Mouse (Mus musculus) mouse trophoblast stem cell (cell line): ENCODE measurements at regions not wholly inside any gene's neighbourhood (a gene's known extent, or its start where the extent isn't known, plus 50 kb on each side); places are given as distances from the start of the nearest gene placed in this dataset.

Source experiments
- in situ Hi-C, 2 experiments: fragments of 300-500 bp; cut with MseI, MboI; formaldehyde crosslinking; loops; 2 replicates in 1 of 2; 3 replicates in 1 of 2; pipeline ENCODE4 v1.15.1; 2025

DNA sequence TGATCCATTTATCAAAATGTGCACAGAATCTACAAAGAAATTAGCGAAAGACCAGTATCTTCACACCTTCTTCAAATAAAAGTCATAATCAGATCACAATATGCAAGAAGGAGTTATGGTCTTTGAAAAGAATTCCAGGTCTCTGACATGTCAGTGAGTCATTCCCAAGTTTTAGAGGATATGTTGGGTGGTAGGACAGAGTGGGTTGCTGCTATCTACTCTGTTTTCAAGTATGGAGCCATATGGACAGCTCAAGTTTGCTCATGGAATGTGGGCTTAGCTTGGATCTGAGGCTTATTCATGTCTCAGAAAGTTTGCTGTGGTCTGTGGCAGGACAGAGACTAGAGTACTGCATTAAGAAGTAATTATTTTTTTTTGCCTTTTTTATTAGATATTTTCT is 657.0 kb downstream of the Inhba start:
- in situ Hi-C loops = no loop called here

DNA sequence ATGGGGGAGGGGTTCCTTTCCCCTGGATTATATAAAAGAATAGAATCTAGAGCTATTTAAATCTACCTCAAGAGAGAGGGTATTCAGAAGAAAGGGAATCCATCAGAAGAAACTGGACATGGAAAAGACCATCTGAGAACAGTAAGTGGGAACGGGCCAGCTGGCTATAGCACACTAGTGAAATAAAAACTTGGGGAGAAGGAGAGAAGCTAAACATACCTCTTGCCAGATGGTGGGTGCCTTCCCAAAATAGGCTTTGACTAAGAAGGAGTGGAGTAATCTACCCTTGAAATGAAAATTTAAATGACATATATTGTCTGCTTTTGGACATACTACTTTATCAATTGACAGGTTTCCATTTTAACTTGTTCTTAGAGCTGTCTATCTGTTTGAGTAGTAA is 657.6 kb downstream of the Inhba start:
- in situ Hi-C loops = no loop called here

DNA sequence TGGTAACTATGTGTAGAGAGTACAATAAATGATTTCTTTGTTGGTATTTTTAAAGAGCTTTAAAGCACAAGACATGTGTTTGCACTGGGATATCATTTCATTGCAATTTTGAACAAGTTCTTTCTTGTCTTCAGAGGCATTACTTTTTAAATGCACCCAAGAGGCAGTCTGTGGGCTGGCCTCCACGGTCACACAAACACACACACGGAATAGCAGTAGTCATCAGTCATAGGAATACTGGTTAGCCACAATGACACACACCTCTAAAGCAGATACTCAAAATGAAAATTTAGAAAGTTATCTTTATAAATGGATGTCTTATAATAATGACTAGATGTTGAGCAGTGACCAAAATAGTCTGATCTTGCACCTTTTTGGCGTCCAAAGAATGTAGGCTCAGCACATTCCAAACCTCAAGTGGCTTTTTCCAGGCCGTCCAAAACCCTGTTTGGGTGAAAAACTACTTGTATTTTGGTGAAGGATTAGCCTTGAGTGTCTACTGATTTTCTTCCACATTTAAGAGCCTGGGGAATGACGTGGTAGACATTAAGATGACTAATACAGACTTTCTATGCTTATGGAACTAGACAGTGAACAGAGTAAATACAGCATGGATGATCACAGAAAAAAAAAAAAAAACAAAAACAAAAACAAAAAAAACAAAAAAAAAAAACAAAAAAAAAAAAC is 658.5 kb downstream of the Inhba start:
- in situ Hi-C loops = no loop called here

DNA sequence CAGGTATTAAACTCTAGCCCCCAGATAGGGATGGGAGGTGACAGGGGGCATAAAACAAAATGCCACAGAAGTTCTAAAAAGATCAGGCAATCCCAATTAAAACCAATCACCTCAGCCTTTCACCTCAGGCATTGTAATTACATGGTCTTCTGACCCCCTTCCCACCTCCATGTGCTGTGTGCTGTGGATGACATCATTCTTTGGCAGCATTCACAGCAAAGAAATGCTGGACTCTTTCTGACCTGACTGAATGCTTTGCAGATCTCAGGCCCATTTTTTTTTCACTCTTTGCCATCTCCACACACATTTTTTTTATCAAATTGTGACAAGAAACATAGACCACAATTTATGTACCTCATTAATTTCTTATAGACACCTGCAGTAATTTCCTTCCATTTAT is 659.1 kb downstream of the Inhba start:
- in situ Hi-C loops = no loop called here

DNA sequence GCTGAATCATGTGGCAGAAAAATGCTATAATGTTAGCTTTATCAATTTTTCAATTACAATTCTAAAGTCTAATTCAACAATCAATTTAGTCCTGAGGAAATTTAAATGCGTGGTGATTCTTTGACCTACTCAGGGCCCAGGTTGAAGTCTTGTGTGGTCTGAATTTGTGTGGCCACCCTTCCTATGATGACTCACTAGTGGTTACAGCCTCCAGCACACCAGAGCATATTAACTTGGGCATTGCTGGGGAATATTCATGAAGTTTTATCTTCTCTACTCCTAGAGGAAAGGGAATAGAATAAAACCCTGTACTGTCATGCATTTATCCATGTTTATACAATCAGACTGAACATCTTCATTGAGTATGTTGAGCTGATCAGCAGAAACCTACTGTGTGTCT is 665.2 kb downstream of the Inhba start:
- in situ Hi-C loops = no loop called here

DNA sequence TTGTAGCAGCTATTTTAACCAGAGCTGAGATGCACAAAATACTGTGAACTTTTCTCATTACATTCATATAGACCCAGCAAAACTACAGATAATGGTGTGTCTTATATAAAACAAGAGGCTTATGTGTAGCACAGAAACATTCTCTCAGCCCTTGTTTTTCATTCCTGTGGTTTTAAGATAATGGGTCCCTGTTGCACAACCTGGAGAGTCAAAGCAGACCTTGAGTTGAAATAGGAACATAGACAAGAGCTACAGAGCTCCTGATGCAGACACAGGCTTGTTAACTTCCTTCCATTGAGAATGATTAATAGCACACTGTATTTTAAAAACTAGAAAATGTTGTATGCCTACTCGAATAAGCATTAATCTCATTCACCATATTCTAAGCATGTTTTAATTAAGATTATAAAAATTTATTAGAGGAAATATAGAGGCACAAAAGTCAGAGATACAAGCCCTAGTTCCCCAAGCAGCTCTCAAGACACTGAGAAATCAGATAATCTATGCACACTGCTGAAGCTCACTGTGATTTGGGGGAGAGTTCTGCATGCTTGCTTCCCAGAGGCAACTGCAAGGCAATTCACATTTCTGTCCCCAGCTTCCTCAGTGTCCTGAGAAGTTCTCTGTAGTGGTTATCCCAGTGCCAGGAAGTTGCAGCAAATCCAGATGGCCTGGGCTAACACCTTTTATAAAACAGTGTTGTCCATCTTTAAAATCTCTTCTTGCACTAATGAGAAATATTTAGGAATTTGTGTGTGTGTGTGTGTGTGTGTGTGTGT is 666.8 kb downstream of the Inhba start:
- in situ Hi-C loops = no loop called here

DNA sequence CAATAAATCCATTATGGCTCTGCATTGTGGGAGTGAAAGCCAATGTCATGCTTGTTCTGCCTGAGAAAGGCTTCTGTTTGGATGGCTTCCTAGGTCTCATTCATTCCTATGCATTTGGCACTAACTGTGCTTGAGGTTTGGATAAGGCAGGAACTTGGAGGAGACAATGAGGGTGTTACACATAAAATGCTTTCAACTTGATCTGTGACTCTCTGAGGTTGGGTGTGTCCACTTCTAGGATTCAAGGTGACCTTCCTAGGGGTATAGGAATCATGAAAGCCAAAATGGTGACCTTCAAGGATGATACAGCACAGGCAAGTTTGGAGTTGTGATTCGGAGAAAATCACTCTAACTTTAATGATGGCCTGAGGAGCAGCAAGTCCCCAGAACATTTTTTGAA is 682.5 kb downstream of the Inhba start:
- in situ Hi-C loops = no loop called here

DNA sequence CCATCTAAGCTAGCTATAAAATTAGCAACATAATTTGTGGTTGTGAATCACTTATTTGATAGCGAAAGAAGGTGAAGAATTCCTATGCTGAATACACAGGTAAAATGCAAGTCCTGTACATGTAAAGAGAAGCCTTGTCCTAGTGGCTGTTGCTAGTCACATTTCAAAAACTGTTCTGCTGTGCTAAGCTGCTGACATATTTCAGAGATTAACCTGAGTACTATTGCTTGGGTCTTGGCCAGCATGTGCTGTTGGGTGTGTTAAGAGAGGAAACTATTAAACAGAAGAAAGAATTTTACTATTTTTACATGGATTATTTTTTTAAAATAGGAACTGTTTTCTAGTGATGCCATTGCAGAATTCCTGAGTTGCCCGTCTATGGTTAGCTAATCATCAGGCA is 689.3 kb downstream of the Inhba start:
- in situ Hi-C loops = no loop called here

DNA sequence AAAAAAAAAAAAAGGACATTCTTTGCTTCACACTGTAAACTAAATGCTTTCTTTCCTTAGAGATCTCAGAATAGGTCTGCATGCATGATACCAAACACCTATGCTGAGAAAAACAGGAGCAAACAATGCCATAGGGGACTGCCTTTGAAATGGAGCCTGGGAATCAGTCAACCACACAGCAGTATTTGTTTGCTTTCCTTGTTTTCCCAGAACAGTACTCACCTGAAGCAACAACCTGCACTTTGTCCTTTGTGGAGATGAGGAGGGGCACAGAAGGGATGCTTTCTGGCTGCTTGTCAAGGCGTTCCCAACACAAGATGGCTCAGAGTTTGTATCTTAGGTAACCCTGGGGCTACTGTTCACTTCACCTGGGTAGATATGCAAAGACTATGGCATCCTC is 690.5 kb downstream of the Inhba start:
- in situ Hi-C loops = no loop called here

DNA sequence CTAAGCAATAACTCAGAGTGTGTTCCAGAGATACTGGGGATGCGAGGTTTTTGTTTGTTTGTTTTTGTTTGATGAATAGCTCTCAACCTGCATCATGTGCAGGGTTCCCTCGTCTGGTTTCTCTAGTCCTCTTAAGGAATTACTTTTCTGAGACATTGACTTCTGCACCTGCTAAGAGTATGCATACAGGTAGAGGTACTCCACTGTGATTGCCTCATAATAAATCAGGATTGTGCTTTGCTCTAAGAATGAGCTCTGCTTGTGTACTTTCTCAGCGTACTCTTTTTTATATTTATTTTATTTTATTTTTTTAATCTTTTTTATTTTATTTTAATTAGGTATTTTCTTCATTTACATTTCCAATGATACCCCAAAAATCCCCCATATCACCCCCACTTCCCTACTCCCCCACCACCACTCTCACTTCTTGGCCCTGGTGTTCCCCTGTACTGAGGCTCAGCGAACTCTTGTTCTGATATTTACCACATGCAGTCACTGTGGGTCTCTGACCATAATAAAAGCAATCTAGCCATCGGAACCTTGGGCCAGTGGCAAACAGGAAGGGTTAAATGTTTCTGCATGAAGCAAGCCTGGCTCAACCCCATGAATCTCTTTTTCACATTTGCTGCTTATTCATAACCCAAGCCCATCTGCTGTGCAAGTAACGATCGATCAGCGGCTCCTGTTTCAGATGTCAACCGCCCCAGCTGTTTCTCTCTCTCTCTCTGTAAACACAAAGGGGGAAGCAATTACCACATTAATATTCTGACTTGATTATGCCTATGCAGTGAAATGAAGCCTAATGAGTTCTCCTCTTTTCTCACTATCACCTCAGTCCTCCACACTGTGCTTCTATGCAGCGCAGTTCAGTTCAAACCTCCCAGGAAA is 693.8 kb downstream of the Inhba start:
- in situ Hi-C loops = no loop called here

DNA sequence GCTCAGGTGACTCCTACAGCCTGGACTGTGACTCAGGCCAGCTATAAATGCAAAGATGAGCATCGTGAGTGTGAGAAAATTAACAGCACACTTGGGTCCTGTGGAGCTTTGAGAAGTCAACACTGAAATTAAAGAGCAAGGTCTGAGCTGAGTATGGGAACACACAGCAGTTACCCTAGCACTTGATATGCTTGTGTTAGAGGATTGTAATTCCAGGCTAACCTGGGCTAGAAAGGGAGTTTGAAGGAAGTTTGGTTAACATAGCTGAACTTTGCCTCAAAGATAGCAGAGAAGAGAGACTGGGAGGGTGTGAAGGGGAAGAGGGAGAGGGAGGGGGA is 694.4 kb downstream of the Inhba start:
- in situ Hi-C loops = no loop called here

DNA sequence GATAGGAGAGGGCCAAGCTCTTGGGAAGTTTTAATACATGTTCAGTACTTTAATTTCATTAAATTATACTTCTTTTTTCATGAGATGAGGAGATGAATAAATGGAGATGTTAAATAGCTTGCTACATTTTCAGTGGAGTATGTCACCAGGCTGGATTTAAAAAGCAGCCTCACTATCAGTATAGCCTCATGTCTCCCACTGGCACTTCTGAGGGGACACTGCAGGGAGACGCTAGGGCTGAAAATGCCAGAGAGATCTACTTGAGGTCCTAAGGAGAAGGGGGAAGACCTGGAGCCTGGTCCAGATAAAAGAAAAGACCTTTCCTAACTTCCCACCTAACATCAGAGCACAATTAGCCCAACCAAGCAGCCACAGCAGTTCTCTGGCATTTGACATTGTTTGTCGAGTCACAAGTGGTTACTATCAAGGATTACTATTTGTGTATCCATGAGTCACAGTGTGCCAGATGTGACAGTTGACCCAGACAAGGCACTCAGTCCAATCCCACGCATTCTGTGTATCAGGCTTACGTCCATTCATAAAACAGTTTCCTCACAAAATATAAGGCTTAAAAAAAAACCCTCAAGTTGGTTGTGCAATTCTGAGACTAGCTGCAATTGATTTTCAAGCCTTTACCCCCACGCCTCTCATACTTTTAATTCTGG is 703.8 kb downstream of the Inhba start:
- in situ Hi-C loops = no loop called here

DNA sequence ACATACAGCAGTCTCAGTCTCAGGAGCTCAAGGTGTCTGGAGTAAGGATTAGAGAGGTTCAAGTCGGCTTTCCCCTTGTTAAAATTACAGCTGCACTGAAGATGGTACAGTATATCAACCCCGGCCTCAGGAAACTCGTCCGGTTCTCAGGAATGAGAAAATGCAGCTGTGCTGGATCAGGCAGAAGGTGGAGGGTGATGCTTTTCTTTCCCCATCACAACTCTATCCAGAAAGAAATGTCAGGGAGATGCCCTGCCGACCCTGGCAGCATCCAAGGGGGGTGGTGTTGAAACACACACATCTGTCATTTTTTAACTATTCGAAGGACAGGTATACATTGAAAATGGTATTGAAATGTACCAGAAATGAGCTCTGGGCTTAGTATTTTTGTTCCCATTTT is 704.7 kb downstream of the Inhba start:
- in situ Hi-C loops = no loop called here

DNA sequence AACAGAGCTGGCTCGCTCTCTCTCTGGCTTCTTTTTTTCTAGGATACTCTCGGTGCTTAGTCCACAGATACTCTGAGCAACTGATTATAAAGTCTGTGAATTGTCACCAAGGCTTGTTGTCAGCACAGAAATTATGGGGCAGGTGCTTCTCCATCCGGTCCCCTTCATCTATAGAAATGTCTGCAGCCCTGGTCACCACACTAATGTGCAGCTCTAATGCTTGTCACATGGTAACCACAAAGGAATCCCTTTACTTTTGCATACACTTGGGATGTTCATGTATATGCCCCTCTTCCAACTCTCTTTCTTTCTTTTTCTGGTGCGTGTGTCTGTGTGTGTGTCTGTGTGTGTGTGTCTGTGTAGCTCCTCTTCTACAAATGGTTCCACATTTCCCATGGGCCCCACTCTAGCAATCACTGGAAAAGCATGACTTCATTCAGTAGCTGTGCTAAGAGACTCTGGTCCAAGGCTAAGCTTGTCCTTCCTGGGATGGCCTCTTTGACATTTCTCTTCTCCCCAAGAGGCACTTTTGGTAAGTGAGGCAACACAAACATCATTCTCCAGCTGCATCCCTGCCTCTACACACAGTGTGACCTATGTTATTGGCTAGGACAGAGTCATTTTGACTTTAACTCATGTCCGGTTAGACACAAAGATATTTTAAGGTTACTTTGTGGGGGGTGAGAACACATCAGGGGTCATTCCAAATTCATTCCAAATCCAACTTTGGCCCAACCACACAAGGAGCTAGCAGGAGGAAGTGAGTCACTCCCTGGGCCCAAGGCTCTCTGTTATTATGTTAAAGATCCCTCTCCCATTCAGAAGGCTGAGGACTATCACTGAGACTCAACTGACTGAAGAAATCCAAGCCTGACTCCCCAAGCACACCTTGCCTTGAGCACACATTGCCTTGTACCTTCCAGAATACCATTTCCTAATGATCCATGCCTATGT is 705.4 kb downstream of the Inhba start:
- in situ Hi-C loops = no loop called here

DNA sequence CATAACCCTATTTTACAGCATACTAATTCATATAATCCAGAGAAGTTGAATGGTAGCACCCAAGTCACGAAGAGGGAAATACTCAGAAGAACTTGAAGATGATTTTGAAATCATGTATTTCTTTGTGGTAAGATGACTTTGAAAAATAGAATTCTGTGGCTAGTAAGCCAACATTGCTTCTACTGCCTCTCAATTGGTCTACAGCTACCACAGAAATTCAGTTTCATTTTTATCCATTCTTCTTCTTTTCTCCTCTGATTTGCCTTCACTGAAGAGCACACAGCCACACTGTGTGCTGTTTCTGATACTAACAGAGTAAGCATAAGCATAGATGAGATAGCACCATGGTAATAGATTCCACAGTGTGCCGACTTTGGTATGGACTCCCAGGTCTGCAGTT is 708.4 kb downstream of the Inhba start:
- in situ Hi-C loops = no loop called here

DNA sequence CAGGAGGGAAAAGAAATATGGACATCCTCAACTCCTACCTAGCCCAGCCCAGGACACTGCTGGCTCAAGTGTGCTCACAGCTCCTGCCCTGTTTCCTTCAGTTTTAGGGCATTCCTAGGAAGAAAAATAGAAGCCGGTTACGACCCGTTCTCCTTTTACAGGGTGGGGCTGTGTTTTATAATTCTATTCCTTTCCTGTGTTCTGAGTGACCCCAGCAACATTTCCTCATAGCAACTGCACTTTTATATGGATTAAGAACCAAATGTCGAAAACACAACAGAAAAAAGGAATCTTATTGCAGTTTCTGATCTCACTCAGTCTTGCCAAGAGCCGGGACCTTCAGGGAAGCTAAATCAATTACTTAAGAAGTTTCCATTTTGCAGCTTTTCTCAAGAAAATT is 713.7 kb downstream of the Inhba start:
- in situ Hi-C loops = no loop called here

DNA sequence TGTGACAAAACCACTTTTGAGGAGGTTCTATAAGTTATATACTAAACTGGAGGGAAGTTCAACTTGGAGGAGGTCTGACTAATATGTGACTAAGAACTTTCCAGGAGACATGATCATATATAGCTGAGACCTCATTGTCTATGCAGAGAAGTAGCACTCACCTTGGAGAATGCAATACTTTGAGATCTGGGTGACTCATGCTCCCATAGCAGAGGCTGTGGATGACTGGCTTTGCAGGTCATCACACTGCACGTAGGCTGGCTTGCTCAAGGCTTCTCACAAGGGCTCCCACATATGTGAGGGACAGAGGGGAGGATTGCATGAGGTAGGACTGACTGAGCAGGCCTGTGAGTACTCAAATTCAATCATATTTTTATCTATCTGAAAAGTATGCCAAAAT is 726.7 kb downstream of the Inhba start:
- in situ Hi-C loops = no loop called here

DNA sequence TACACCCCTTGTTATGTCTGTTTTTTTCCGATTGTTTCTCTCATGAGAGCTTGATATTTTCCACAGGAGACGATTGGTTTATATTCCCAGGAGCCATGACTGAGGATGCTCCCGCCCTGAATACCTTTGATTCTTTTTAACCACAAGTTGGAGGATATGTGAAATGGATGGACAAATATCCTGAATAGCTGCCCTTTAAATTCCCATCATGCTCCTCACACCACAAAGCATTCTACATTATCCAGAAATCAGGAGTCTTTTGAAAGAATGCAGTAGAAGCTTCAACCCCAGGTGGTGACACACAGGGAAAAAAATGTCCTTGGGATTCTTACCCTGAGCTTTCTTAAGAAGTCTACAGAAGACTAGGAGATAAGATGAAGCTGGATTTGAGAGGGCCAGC is 727.9 kb downstream of the Inhba start:
- in situ Hi-C loops = no loop called here

DNA sequence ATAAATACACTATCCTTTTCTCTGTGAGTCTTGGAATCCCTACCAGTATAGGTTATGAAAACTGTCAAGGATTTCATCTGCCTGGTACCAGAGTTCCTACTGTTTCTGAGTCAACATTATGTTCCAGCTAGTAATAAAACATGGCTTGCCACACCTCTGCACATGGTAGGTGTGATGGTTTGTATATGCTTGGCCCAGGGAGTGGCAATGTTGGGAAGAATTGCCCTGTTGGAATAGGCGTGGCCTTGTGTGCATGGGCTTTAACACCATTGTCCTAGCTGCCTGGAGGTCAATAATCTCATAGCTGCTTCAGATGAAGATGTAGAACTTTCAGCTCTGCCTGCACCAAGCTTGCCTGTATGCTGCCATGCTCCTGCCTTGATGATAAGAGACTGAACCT is 732.6 kb downstream of the Inhba start:
- in situ Hi-C loops = no loop called here

DNA sequence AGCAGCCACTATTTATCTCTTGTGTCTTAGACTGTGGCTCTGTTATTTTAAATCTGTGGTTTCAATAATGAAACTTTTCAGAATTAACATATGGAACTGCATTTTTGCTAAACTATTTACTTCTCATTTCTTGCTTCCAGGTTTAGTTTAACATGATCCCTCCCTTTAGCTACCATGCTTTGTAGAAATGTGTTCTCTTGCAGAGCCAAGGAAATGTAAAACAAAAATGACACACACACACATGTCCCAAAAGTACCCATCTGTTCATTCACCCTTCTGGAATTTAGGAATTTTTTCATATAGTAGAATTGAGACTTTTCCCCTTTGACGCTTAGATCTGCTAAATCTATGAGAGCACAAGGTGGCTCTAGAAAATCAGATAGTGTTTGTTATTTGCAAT is 734.0 kb downstream of the Inhba start:
- in situ Hi-C loops = no loop called here

DNA sequence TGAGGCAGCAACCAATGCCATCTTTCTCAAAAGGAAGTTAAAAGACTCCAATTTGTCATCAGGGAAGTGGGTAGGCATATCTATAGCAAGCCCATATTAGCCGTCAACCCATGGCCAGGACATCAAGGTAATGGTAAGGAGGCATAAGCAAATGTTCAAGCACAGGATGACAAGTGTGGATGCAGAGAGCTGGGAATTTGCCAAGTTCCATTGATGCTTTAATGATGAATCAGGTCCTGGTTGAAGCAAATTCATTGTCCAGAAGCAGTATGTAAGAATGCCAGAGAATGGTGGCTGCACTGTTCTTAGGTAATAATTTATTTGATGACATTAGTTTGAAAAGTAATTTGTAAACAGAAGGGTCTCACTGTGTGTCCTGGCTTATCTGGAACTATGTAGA is 734.8 kb downstream of the Inhba start:
- in situ Hi-C loops = no loop called here
